Mouse (Mus musculus): ENCODE measurements around the gene Gm3336. TPM values are rescaled to one million over a fixed set of nuclear protein-coding genes. Genes with fewer than 3 reads are reported as not detected.

The Gm3336 gene
- polyA plus RNA-seq, 1 experiment from 2014 or later, result not detected

DNA sequence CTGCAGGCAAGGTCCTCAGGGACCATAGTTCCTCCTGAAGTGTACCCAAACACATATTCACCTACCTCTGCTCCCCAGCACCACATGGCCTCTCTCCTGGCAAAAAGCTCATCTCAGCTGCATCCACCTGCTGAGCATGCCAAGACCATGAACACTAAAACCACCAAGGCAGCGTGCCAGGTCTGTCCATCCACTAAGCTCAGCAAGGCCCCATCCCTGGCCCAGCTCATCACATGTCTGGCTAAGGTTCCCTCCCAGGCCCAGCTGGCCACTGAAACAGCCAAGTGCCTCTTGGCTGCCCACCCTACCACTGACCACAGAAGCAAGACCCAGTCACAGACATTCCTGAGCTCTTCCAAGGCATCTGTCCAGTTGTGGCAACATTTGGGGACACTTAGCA lies 8.0 kb upstream of the Gm3336 start:
- Histone ChIP-seq H3K36me3 (ENCODE audit: control insufficient read depth, insufficient read depth, low read length) (no peaks in the 10 kb centered on the region), H3K27ac (replicated peaks in 1 of 2; ENCODE audit: control insufficient read depth in 1 of 2, insufficient read depth in 1 of 2, low read depth in 2 of 2, low read length in 2 of 2) (no peak overlapping the region), H3K4me1 (ENCODE audit: control insufficient read depth in 2 of 2, insufficient read depth in 2 of 2, low read length in 2 of 2) (no peaks in the 10 kb centered on the region), H3K27me3 (ENCODE audit: control insufficient read depth, insufficient read depth, low read length) (no peaks in the 10 kb centered on the region; the same call in 1 of the 2 replicates), H3K4me2 (ENCODE audit: low read length) (no peak overlapping the region), H3K9ac (ENCODE audit: low read length) (no peak overlapping the region), H3K4me3 (ENCODE audit: control insufficient read depth in 1 of 2, insufficient read depth in 1 of 2, low read depth in 1 of 2, low read length in 2 of 2) (no peak overlapping the region), H3K9me3 (ENCODE audit: control insufficient read depth, low read length) (no peaks in the 10 kb centered on the region)
- ATAC-seq (ENCODE audit: insufficient number of reproducible peaks, insufficient read depth, low FRiP score, low read depth), result no peak
- WGBS, result 86% methylated on average over 1 of the region's 1 CpGs

DNA sequence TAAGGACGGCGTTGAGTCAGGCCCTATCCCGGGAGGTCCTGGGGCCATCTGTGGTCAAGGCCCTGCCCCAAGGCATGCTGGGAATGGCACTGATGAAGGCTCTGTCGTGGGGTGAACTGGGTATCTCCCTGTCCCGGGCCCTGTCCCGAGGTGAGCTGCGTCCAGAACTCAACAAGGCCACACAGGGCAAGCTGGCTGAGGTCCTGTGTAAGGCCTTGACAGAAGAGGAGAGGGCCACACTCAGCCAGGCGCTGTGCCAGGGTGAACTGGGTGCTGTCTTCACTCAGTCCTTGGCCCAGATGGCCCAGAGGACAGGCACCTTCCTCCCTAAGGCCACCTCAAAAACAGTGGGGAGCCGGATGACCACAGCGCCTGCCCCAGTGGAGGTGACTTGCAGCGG lies 7.3 kb upstream of the Gm3336 start:
- 81% methylated on average over 11 of the region's 11 CpGs for WGBS
- H3K27ac ChIP-seq (replicated peaks in 1 of 2; ENCODE audit: control insufficient read depth in 1 of 2, insufficient read depth in 1 of 2, low read depth in 2 of 2, low read length in 2 of 2), result no peak overlapping the region
- no peaks in the 10 kb centered on the region for H3K9me3 ChIP-seq (ENCODE audit: control insufficient read depth, low read length)
- no peak overlapping the region for H3K4me3 ChIP-seq (ENCODE audit: control insufficient read depth in 1 of 2, insufficient read depth in 1 of 2, low read depth in 1 of 2, low read length in 2 of 2)
- H3K4me2 ChIP-seq (ENCODE audit: low read length), result no peak overlapping the region
- no peaks in the 10 kb centered on the region for H3K4me1 ChIP-seq (ENCODE audit: control insufficient read depth in 2 of 2, insufficient read depth in 2 of 2, low read length in 2 of 2)
- no peak for ATAC-seq (ENCODE audit: insufficient number of reproducible peaks, insufficient read depth, low FRiP score, low read depth)
- H3K9ac ChIP-seq (ENCODE audit: low read length), result no peak overlapping the region
- no peaks in the 10 kb centered on the region for H3K36me3 ChIP-seq (ENCODE audit: control insufficient read depth, insufficient read depth, low read length)
- no peaks in the 10 kb centered on the region; the same call in 1 of the 2 replicates for H3K27me3 ChIP-seq (ENCODE audit: control insufficient read depth, insufficient read depth, low read length)

DNA sequence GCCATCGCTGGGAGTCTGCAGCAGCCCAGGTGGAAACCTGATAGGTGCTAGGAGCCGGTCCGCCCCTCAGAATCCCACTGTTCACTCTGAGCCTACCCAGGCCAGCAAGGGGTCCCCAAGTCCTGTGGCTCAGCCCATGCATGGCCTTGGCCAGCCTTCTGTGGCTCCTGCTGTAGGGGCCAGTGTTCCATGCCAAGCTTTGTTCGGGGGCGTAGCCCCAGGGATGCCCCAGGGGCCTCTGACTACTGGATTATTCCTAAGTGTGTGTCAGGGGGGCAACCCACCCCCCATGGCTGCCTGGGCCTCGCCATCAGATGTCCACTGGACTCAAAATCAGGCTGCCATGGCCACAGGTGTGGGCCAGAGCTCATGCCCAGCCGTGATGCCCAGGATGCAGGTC lies 4.4 kb upstream of the Gm3336 start:
- no peak overlapping the region for H3K9ac ChIP-seq (ENCODE audit: low read length)
- no peaks in the 10 kb centered on the region for H3K4me1 ChIP-seq (ENCODE audit: control insufficient read depth in 2 of 2, insufficient read depth in 2 of 2, low read length in 2 of 2)
- H3K27me3 ChIP-seq (ENCODE audit: control insufficient read depth, insufficient read depth, low read length), result peaks cover 7% of the 10 kb centered on the region; the same call in 1 of the 2 replicates
- H3K27ac ChIP-seq (replicated peaks in 1 of 2; ENCODE audit: control insufficient read depth in 1 of 2, insufficient read depth in 1 of 2, low read depth in 2 of 2, low read length in 2 of 2), result no peak overlapping the region
- no peak overlapping the region for H3K4me2 ChIP-seq (ENCODE audit: low read length)
- ATAC-seq (ENCODE audit: insufficient number of reproducible peaks, insufficient read depth, low FRiP score, low read depth), result no peak
- no peaks in the 10 kb centered on the region for H3K36me3 ChIP-seq (ENCODE audit: control insufficient read depth, insufficient read depth, low read length)
- H3K9me3 ChIP-seq (ENCODE audit: control insufficient read depth, low read length), result no peaks in the 10 kb centered on the region
- 80% methylated on average over 7 of the region's 7 CpGs for WGBS
- H3K4me3 ChIP-seq (ENCODE audit: control insufficient read depth in 1 of 2, insufficient read depth in 1 of 2, low read depth in 1 of 2, low read length in 2 of 2), result no peak overlapping the region

DNA sequence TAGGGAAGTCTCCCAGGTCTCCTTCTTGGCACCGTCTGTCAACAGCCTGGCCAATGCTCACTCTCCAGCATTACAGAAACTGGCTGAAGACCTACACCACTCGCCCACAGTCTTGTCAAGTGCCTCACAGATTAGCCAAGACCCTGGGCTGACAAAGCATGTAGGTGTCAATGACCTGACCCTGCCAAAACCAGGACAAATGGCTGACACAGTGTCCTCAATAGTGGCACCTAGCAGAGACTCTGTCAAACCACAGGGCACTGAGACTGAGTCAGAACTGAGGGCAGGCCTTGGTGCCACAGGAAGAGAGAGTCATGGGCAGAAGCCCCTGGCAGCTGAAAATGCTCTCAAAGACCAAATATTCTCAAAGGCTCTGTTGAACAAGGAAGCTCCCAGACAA lies 3.3 kb upstream of the Gm3336 start:
- WGBS, result 40% methylated on average over 2 of the region's 2 CpGs
- Histone ChIP-seq H3K4me3 (ENCODE audit: control insufficient read depth in 1 of 2, insufficient read depth in 1 of 2, low read depth in 1 of 2, low read length in 2 of 2) (no peak overlapping the region), H3K27ac (replicated peaks in 1 of 2; ENCODE audit: control insufficient read depth in 1 of 2, insufficient read depth in 1 of 2, low read depth in 2 of 2, low read length in 2 of 2) (no peak overlapping the region), H3K36me3 (ENCODE audit: control insufficient read depth, insufficient read depth, low read length) (no peaks in the 10 kb centered on the region), H3K9ac (ENCODE audit: low read length) (no peak overlapping the region), H3K27me3 (ENCODE audit: control insufficient read depth, insufficient read depth, low read length) (peaks cover 14% of the 10 kb centered on the region; the same call in 1 of the 2 replicates), H3K4me2 (ENCODE audit: low read length) (no peak overlapping the region), H3K4me1 (ENCODE audit: control insufficient read depth in 2 of 2, insufficient read depth in 2 of 2, low read length in 2 of 2) (no peaks in the 10 kb centered on the region), H3K9me3 (ENCODE audit: control insufficient read depth, low read length) (no peaks in the 10 kb centered on the region)
- ATAC-seq (ENCODE audit: insufficient number of reproducible peaks, insufficient read depth, low FRiP score, low read depth), result no peak

DNA sequence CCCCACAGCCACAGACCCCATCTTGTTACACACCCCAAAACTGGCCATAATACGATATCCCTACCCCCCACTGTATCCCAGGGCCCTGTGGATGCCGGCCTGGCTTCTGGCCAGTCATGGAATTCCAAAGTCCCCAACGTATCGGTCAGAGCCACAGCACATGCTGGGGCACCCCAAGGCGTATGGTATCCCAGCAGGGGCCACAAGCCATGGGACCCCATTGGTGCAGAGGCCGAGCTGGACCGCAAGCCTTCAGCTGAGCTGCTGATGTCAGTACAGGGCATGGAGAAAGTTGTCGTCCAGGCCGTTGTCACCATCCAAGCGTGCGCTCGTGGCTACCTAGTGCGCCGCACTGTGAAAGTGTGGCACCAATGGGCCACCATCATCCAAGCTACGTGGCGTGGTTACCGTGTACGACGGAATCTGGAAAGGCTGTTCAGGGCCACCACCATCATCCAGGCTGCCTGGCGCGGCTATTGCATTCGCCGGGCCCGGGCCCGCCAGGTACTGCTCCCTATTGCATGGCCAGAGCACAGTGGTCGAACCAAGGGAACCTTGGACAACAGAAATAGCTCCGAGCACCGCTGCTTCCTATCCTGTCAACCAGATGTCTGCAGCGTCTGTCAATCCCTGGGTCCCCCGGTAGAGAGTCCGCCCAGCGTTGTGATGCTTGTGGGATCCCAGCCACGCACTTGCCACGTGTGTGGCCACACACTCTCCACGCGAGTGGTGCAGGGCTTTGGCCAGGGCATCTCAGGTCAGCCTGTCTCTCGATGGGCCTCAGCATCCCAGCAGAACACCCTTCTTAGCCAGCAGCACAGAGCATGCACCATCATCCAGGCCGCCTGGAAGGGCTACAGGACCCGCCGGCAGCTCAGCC lies 1.6 kb upstream of the Gm3336 start:
- H3K36me3 ChIP-seq (ENCODE audit: control insufficient read depth, insufficient read depth, low read length), result no peaks in the 10 kb centered on the region
- no peak overlapping the region for H3K4me2 ChIP-seq (ENCODE audit: low read length)
- no peaks in the 10 kb centered on the region for H3K9me3 ChIP-seq (ENCODE audit: control insufficient read depth, low read length)
- no peak overlapping the region for H3K27ac ChIP-seq (replicated peaks in 1 of 2; ENCODE audit: control insufficient read depth in 1 of 2, insufficient read depth in 1 of 2, low read depth in 2 of 2, low read length in 2 of 2)
- H3K27me3 ChIP-seq (ENCODE audit: control insufficient read depth, insufficient read depth, low read length), result peaks cover 16% of the 10 kb centered on the region; the same call in 1 of the 2 replicates
- no peak for ATAC-seq (ENCODE audit: insufficient number of reproducible peaks, insufficient read depth, low FRiP score, low read depth)
- H3K4me3 ChIP-seq (ENCODE audit: control insufficient read depth in 1 of 2, insufficient read depth in 1 of 2, low read depth in 1 of 2, low read length in 2 of 2), result no peak overlapping the region
- WGBS, result 73% methylated on average over 40 of the region's 40 CpGs
- H3K9ac ChIP-seq (ENCODE audit: low read length), result no peak overlapping the region
- no peaks in the 10 kb centered on the region for H3K4me1 ChIP-seq (ENCODE audit: control insufficient read depth in 2 of 2, insufficient read depth in 2 of 2, low read length in 2 of 2)

DNA sequence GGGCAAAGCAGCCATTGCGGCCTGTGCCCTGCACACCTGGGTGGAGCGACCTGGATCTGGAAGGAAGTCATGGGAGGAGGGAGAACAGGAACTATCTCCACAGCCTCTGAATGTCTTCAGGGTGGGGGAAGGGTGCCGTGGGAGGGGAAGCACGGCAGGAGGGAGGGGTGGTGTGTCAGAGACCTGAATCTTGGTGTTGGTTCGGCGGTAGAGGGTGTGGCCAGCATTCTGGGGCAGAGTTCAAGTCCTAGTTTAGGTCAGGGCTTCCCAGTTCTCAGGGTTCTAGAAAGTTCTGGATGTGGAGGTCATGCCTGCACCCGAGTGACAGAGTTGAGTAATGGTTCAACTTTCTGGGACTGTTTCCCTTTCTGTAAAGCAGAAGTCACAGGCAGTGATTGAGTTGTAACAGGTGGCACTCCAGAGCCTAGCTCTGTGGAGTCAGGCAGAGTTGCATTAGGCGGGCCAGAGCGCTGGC lies 1.5 kb downstream of the Gm3336 start:
- H3K27ac ChIP-seq (replicated peaks in 1 of 2; ENCODE audit: control insufficient read depth in 1 of 2, insufficient read depth in 1 of 2, low read depth in 2 of 2, low read length in 2 of 2), result no peak overlapping the region
- peaks cover 19% of the 10 kb centered on the region; the same call in 1 of the 2 replicates for H3K27me3 ChIP-seq (ENCODE audit: control insufficient read depth, insufficient read depth, low read length)
- no peaks in the 10 kb centered on the region for H3K9me3 ChIP-seq (ENCODE audit: control insufficient read depth, low read length)
- 60% methylated on average over 9 of the region's 9 CpGs for WGBS
- no peaks in the 10 kb centered on the region for H3K36me3 ChIP-seq (ENCODE audit: control insufficient read depth, insufficient read depth, low read length)
- no peak for ATAC-seq (ENCODE audit: insufficient number of reproducible peaks, insufficient read depth, low FRiP score, low read depth)
- no peak overlapping the region for H3K9ac ChIP-seq (ENCODE audit: low read length)
- H3K4me1 ChIP-seq (ENCODE audit: control insufficient read depth in 2 of 2, insufficient read depth in 2 of 2, low read length in 2 of 2), result no peaks in the 10 kb centered on the region
- no peak overlapping the region for H3K4me3 ChIP-seq (ENCODE audit: control insufficient read depth in 1 of 2, insufficient read depth in 1 of 2, low read depth in 1 of 2, low read length in 2 of 2)
- H3K4me2 ChIP-seq (ENCODE audit: low read length), result no peak overlapping the region

DNA sequence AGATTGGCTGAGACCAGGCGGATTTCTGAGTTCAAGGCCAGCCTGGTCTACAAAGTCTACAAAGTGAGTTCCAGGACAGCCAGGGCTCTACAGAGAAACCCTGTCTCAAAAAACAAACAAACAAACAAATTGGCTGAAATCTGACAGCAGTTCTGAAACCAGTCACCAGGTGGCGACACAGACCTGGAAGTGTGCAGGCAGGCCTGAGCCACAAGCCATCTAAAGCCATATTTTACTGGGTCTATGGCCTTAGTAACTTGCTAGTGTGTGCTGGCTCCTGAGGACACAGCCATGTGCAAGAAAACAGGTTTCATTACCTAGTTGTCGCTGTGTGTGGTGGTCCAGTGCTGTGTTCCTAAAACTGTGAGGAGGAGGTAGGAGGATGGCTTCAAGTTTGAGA lies 2.4 kb downstream of the Gm3336 start:
- peaks cover 19% of the 10 kb centered on the region; the same call in 1 of the 2 replicates for H3K27me3 ChIP-seq (ENCODE audit: control insufficient read depth, insufficient read depth, low read length)
- no peak for ATAC-seq (ENCODE audit: insufficient number of reproducible peaks, insufficient read depth, low FRiP score, low read depth)
- 4% methylated on average over 3 of the region's 3 CpGs for WGBS

More for the DNA sequence above, 2.4 kb downstream of the Gm3336 start:
- no peak overlapping the region for H3K4me3 ChIP-seq (ENCODE audit: control insufficient read depth in 1 of 2, insufficient read depth in 1 of 2, low read depth in 1 of 2, low read length in 2 of 2)
- no peaks in the 10 kb centered on the region for H3K9me3 ChIP-seq (ENCODE audit: control insufficient read depth, low read length)
- no peaks in the 10 kb centered on the region for H3K4me1 ChIP-seq (ENCODE audit: control insufficient read depth in 2 of 2, insufficient read depth in 2 of 2, low read length in 2 of 2)
- H3K27ac ChIP-seq (replicated peaks in 1 of 2; ENCODE audit: control insufficient read depth in 1 of 2, insufficient read depth in 1 of 2, low read depth in 2 of 2, low read length in 2 of 2), result no peak overlapping the region
- no peaks in the 10 kb centered on the region for H3K36me3 ChIP-seq (ENCODE audit: control insufficient read depth, insufficient read depth, low read length)
- no peak overlapping the region for H3K9ac ChIP-seq (ENCODE audit: low read length)
- H3K4me2 ChIP-seq (ENCODE audit: low read length), result no peak overlapping the region

Measured in heart, embryonic 14.5 days (tissue).